Mouse (Mus musculus) myocyte (in vitro differentiated cells): ENCODE measurements around the gene Iars2. TPM values are rescaled to one million over a fixed set of nuclear protein-coding genes. Genes with fewer than 3 reads are reported as not detected.

Experiments used
- polyA plus RNA-seq: library from polyadenylated mRNA; unstranded; fragments of >200 nt; fragmentation: generic; extraction: Trizol; gene quantifications from one replicate; pipeline ENCODE4 v1.2.1, GENCODE M21; 2012; ENCODE audit warnings: missing spikeins

Gene Iars2
- polyA plus RNA-seq, 1 experiment = 16.2 TPM

Other genes with a start within 250 kb of the Iars2 start
- gene Rab3gap2, start 125.3 kb downstream of the Iars2 start, polyA plus RNA-seq = 32.2 TPM
- 20.0 TPM for gene Bpnt1, start 2.8 kb upstream of the Iars2 start, polyA plus RNA-seq
- 94.5 TPM for gene Eprs, start 33.6 kb upstream of the Iars2 start, polyA plus RNA-seq
- gene Slc30a10, start 125.5 kb upstream of the Iars2 start, polyA plus RNA-seq = not detected